Mouse (Mus musculus) induced T-regulatory cell, adult 2 months (primary cell): ENCODE data around the gene Inhba.

Experiments
- DNase-seq: peaks from one replicate; pipeline ENCODE4 v3.0.0-alpha.2; 2012; ENCODE audit warnings: low read depth

Inhba gene

DNA sequence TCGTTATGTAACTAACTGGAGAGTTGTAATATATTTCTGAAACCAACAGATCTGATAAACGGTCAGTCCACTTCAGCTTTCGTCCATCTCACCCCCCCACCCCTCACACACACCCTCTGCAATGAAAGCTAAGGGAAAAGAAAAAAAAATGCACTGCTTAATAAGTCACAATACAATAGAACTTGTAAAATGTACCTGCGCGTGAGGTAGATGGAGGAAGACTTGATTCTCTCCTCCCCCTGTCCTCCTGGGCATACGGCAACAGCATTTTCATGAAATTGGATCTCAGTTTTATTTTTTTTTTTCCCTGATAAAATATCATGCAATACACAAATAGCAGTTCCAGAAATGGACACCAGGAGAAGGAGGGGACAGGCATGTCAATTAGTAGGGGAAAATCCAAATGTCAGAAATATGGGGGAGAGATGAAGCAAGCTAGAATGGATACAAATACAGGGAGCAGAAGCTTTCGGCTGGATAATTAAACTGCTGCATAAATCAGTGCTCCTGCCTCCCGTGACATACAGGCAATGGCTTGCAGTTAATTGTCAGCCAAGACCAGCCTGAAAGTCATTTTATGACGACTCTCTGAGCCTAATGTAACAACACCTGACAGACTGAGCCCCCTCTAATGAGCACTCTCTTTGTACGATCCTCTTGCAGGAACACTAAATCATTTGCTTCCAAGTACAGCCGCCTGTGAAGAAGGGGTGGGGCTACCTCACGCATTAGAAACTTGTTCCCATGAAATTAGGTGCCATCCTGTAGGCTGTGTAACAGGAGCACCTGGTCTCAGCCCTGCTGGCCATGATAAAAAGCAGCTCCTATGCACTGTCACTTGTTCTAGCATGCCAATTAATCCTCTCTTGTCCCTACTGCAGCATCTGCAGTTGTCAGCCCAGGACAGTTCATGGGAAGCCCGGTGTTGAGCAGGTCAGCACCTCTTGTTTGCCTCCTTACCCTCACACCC is 11.7 kb downstream of the Inhba start:
- no peak for DNase-seq

DNA sequence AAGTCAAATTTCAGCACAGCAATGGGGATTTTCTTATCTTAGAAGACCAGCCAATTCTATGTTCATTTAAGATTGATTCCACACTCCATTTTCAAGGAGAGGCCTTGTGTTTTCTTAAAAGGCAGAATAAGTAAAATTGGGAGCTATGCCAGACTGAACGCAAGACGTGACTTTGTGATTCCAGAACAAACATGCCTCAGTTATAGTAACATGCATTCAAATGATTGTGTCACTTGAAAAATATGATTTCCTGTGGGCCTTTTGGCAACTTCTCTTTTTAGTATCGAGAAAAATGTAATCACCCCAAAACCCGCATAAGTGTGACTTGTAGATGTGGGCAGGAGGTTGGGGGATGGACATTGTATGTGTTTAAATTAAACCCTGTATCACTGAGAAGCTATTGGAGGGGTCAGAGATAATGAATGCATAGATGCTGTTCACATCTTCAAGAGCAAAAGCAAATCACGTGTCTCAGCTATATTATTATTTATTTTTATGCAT is 19.0 kb downstream of the Inhba start:
- DNase-seq, result no peak

DNA sequence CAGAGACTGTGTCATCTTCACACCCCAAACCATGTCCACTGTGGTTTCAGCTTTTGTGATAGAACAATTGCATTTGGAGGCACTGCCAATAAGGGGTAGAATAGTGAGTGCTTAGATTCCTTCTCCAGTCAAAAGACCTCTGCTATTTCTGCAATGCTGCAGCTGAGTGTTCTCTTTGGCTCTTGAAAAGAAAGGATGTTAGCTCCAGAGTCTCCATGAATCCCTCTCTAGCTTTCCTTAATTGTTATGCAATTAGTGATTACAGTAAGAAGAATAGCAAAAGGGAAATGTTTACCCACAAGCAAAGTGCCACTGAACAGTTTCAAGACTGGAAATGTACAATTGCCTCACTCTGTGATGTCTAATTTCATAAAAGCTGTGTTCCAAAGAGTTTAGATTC is 20.8 kb downstream of the Inhba start:
- no peak for DNase-seq

DNA sequence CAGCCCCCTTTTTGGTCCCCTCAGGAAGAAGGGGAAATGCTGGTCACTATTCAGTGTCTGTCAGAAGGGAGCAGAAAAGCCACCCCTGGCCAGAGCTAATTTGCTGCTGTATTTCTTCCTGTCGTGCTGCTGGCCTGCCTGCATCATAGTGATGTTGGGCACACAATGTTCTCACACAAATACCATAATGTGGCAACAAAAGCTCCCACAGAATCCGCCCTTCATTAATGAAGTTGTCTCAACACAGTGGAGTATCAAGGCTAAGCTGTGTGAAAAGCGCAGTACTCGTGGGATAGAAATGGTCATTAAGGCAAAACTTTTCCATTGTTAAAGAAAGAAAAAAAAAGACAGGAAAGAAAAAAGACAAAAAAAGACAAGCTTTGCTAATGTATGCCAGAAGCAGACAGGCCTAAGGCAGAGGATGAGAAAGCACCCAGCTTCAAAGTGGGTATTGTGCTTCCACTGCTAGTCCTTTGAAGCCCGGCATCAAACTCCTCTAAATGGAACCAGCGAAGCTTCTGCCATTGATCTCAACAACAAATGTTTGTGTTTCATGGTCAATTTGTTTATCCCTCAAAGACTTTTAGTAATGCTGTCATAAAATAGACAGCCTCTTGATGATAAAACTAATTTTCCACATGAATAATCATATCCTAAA is 21.4 kb downstream of the Inhba start:
- DNase-seq, result no peak

DNA sequence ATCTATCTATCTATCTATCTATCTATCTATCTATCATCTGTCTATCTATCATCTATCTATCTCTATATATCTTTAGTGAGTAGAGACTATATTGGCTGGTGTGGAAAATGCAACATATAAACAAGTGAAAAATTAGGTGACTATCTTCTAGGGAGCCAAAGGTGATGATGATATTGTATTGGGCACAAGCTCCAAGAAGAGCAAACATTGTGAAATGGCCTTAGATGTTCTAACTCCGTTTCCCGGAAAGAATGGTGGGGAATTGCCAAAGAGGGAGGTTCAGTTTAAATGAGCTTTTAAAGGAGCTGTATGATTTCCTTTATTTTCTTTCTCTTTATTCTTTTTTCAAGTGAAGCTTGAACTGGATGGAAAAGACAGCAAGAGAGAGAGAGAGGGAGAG is 57.4 kb downstream of the Inhba start:
- no peak for DNase-seq

DNA sequence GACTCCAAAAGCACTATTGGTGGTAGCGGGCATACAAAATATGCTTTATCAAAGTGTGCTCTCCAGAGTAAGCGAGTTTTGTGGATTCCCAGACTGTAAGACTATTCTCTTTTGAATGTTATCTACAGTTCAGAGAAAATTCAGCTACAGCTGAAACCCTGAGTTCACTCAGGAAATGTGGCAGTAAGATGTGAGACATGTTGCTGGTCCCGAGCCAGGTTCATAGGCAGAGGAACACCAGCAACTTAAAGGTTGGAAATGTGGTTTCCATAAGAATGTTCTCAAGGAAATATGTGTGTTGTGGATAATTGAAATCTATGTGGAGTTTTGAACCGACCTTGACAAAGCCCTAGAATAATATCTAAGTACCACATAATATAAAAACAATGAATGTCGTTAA is 65.6 kb downstream of the Inhba start:
- DNase-seq, result no peak

DNA sequence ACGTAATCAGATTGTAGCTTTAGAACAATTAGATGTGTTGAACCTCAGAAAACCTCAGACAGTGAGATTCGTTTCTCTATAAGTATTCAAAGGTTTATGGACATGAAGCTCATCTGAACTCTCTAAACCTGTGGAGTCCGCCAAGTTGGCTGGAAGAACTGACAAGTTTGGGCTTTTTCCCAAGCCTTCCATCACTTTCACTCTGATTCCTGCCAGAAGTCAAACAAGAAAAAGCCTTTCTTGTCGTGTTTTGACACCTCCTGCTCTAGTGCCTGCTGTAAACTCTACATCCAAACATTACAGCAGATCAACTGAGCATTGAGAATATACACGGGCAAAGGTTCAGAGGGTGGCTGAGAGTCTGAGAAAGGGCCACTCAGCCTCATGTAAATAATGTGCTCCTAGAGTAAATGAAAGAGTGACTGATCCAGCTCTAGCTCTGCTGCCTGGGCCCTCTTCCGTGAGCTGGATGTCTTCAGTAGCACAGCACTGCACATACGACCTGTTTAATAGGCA is 66.6 kb downstream of the Inhba start:
- DNase-seq, result no peak

DNA sequence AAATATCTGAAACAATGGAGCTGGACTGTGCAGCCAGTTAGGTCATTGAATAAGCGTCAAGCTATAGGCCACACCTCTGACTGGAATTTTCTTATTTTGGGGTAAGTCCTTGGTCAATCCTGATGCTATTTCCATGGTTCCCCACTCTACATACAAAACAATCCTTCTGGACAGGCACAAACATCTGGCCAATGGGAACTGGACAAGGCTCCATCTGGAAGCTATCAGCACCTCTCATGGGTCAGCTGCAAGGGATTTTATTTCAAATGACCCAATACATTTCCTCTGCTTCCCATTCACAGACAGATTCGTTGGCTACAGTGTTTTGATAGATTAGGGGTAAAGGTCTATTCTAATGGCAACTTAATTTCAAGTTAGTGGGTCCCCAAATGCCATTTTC is 68.6 kb downstream of the Inhba start:
- no peak for DNase-seq
